Mouse (Mus musculus) lung, embryonic 16.5 days (tissue): Measurements from ENCODE around the gene Mars. TPM values are rescaled to one million over a fixed set of nuclear protein-coding genes. Genes with fewer than 3 reads are reported as not detected.
"Not testable (repeated sequence)": the region's sequence is repeated elsewhere in the genome, so short reads cannot be mapped to it uniquely, and the experiment has no call there.

Experiments used
- ATAC-seq: fragments of 200-750 bp; cut with Nextera tagmentation; 2 replicates; pipeline ENCODE4 v1.8.0; 2017; ENCODE audit warnings: low read depth, mild to moderate bottlenecking, moderate library complexity
- H3K27ac ChIP-seq: fragments of 300-500 bp; sonication (generic); 2 replicates; pipeline ENCODE4 v1.5.1; 2014; ENCODE audit warnings: mild to moderate bottlenecking, control low read depth, low read length
- H3K27me3 ChIP-seq: fragments of 300-500 bp; sonication (generic); 2 replicates; pipeline ENCODE4 v1.6.1; 2014; ENCODE audit warnings: low read depth, low read length, mixed read lengths; ENCODE audit not compliant: control insufficient read depth, insufficient read depth
- H3K36me3 ChIP-seq: fragments of 300-500 bp; sonication (generic); 2 replicates; pipeline ENCODE4 v1.6.1; 2014; ENCODE audit warnings: low read length; ENCODE audit not compliant: control insufficient read depth, insufficient read depth
- H3K4me1 ChIP-seq: fragments of 300-500 bp; sonication (generic); replicated peaks from 2 replicates; pipeline ENCODE4 v1.6.1; 2014; ENCODE audit warnings: low read length, mixed read lengths; ENCODE audit not compliant: control insufficient read depth, insufficient read depth
- H3K4me2 ChIP-seq: fragments of 300-500 bp; sonication (generic); 2 replicates; pipeline ENCODE4 v1.6.1; 2014; ENCODE audit warnings: low read depth, low read length, control low read depth
- H3K4me3 ChIP-seq: fragments of 300-500 bp; sonication (generic); 2 replicates; pipeline ENCODE4 v1.5.1; 2014; ENCODE audit warnings: mild to moderate bottlenecking, low read length, control low read depth
- H3K9ac ChIP-seq: fragments of 300-500 bp; sonication (generic); 2 replicates; pipeline ENCODE4 v1.6.1; 2014; ENCODE audit warnings: low read length, control low read depth
- H3K9me3 ChIP-seq: fragments of 300-500 bp; sonication (generic); 2 replicates; pipeline ENCODE4 v1.6.1; 2016; ENCODE audit warnings: low read length; ENCODE audit not compliant: control insufficient read depth
- WGBS: fragments of 180-500 bp; shearing (Covaris S2); extraction: QIAGEN DNeasy Blood & Tissue Kit; methylation state at CpG from one replicate; pipeline ENCODE4 v1.1.7; 2014; 5-methylcytosine and 5-hydroxymethylcytosine counted together
- polyA plus RNA-seq: library from polyadenylated mRNA; unstranded; fragments of >200 nt; fragmentation: Nextera tagmentation; extraction: Ambion mirVana; gene quantifications from 2 replicates; pipeline ENCODE4 v1.2.1, GENCODE M21; 2015

Mars gene
- polyA plus RNA-seq, 1 experiment from 2014 or later, result 93.9 TPM

DNA sequence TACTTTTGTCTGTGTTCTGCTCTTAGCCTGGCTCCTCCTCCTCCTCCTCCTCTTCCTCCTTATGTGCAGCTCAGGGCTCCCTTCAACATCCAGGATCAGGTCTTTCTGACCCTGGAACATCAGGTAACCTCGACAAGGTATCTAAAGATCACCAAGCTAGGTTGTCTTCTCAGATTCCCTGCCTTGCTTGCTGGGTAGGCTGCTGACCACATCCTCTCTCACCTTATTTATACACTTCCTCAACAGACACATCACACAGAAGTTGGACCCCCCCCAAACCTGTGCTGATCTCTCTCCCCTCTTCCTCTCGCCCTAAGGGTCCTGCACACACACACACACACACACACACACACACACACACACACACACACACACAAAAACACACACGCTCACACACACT, 10.0 kb upstream of the Mars start, which contains the start of gene Arhgap9:
TSS of gene Arhgap9 (plus strand) at position 344 of the 400 bp plus-strand sequence.
- H3K4me2 ChIP-seq, result no peak within 1 kb of the TSS
- no peaks in the 10 kb centered on the region for H3K36me3 ChIP-seq
- ATAC-seq, result no peak
- H3K4me3 ChIP-seq, result no peak within 1 kb of the TSS
- H3K9me3 ChIP-seq, result no peaks in the 10 kb centered on the region
- peaks cover 20% of the 10 kb centered on the region for H3K27me3 ChIP-seq
- 69% methylated on average over 3 of the region's 3 CpGs for WGBS
- peaks cover 8% of the 10 kb centered on the region for H3K4me1 ChIP-seq
- no peak within 1 kb of the TSS for H3K9ac ChIP-seq
- no peak within 1 kb of the TSS for H3K27ac ChIP-seq

- peaks cover 6% of the 10 kb centered on the region; the same call in 1 of the 2 replicates for H3K27me3 ChIP-seq
- H3K9ac ChIP-seq, result no peak overlapping the region
- no peak overlapping the region for H3K4me2 ChIP-seq
- no peaks in the 10 kb centered on the region for H3K9me3 ChIP-seq
- WGBS, result 54% methylated on average over 7 of the region's 7 CpGs
- H3K36me3 ChIP-seq, result no peaks in the 10 kb centered on the region
- no peak overlapping the region for H3K27ac ChIP-seq
- no peaks in the 10 kb centered on the region for H3K4me1 ChIP-seq
- no peak for ATAC-seq
- no peak overlapping the region for H3K4me3 ChIP-seq
Observed at GRCm38 (mm10) chr10:127319969-127320368, 8.4 kb upstream of the Mars start.

DNA sequence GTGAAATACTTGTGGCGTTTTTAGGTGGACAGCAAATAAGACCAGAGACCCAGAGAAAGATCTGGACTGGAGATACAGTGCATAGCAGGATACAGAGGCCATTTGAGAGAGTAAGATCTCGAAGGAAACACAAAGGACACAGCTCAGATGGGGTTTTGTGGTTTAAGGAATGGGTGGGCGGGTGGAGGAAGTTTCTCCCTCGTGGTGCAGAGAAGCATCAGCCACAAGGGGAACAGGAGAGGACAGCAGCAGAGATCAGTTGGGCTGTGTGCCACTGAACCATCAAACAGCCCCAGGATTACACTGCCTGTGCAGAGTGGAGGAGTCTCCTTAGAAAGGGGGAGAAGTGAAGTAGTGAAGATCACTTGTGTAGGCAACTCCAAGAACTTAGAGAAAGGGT, 6.4 kb upstream of the Mars start:
- Histone ChIP-seq H3K4me2 (no peak overlapping the region), H3K4me1 (no peaks in the 10 kb centered on the region), H3K36me3 (no peaks in the 10 kb centered on the region), H3K4me3 (no peak overlapping the region), H3K27me3 (no peaks in the 10 kb centered on the region), H3K27ac (no peak overlapping the region), H3K9me3 (no peaks in the 10 kb centered on the region), H3K9ac (no peak overlapping the region)
- ATAC-seq, result no peak
- WGBS, result 30% methylated on average over 4 of the region's 4 CpGs

- WGBS, result 49% methylated on average over 2 of the region's 2 CpGs
- no peak for ATAC-seq
- no peak overlapping the region for H3K4me3 ChIP-seq
- H3K27me3 ChIP-seq, result no peaks in the 10 kb centered on the region
- H3K27ac ChIP-seq, result no peak overlapping the region
- H3K4me2 ChIP-seq, result no peak overlapping the region
- H3K9me3 ChIP-seq, result no peaks in the 10 kb centered on the region
- H3K36me3 ChIP-seq, result no peaks in the 10 kb centered on the region
- no peak overlapping the region for H3K9ac ChIP-seq
- H3K4me1 ChIP-seq, result no peaks in the 10 kb centered on the region
Observed at GRCm38 (mm10) chr10:127317277-127317676, 5.7 kb upstream of the Mars start.

DNA sequence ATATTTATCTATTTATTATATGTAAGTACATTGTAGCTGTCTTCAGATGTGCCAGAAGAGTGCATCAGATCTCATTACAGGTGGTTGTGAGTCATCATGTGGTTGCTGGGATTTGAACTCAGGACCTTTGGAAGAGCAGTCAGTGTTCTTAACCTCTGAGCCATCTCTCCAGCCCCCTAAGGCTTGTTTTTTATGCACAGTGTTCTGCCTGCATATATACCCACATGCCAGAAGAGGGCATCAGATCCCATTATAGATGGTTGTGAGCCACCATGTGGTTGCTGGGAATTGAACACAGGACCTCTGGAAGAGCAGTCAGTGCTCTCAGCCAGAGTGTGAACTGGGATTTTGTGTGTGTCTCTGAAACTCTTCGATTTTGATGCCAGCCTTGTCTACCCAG, 3.4 kb upstream of the Mars start:
- H3K27ac ChIP-seq, H3K36me3 ChIP-seq, H3K4me1 ChIP-seq, H3K27me3 ChIP-seq, ATAC-seq, H3K4me2 ChIP-seq, H3K4me3 ChIP-seq, H3K9me3 ChIP-seq, H3K9ac ChIP-seq: not testable (repeated sequence)
- 63% methylated on average over 1 of the region's 1 CpGs for WGBS

- not testable (repeated sequence) for H3K27me3 ChIP-seq, ATAC-seq, H3K4me2 ChIP-seq, H3K4me1 ChIP-seq, H3K9ac ChIP-seq, H3K4me3 ChIP-seq, H3K36me3 ChIP-seq, H3K27ac ChIP-seq, H3K9me3 ChIP-seq
- 85% methylated on average over 5 of the region's 5 CpGs for WGBS
Observed at GRCm38 (mm10) chr10:127313516-127313915, 1.9 kb upstream of the Mars start.

DNA sequence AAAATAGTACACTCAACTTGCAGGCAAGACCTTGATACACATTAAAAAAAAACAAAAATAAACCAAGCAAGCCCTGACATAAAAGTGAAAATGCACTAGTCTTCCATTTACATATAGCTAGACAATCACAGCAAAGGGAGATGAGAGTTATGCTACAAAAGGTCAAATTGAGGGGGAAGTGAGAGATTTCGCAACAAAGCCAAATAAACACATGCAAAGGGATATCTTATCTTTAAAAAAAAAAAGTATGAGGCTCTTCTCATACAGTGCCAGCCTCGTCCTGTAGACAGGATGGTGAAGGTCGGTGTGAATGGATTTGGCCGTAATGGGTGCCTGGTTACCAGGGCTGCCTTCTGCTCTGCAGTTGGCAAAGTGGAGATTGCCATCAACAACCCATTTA, 1.3 kb upstream of the Mars start:
- WGBS, result 59% methylated on average over 4 of the region's 4 CpGs
- Histone ChIP-seq H3K9ac (no peak overlapping the region), H3K27me3 (no peaks in the 10 kb centered on the region), H3K27ac (no peak overlapping the region), H3K9me3 (no peaks in the 10 kb centered on the region), H3K4me1 (peaks cover 6% of the 10 kb centered on the region), H3K4me2 (no peak overlapping the region), H3K4me3 (no peak overlapping the region), H3K36me3 (peaks cover 9% of the 10 kb centered on the region)
- no peak for ATAC-seq

DNA sequence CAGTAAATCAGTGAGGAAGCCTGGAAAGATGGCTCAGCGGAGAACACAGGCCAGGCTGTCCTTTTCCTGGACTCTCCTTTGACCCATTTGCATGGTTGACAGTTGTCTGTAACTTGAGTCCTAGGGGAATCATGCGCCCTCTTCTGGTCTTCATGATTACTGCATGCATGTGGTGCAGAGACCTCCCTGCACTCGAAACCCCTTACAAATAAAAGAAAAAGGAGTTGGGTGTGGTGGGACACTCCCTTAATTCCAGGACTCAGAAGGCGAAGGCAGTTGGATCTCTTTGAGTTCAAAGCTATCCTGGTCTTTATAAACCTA, 730 bp upstream of the Mars start:
- H3K4me2 ChIP-seq, result peak overlapping the region; percentile 63
- peaks cover 6% of the 10 kb centered on the region for H3K4me1 ChIP-seq
- no peaks in the 10 kb centered on the region for H3K9me3 ChIP-seq
- ATAC-seq, result peak; percentile 66
- H3K36me3 ChIP-seq, result peaks cover 14% of the 10 kb centered on the region
- peak overlapping the region; percentile 84 for H3K9ac ChIP-seq
- WGBS, result under 1% methylated on average over 4 of the region's 4 CpGs
- H3K27ac ChIP-seq, result peak overlapping the region; percentile 69
- peak overlapping the region; percentile 77 for H3K4me3 ChIP-seq
- H3K27me3 ChIP-seq, result no peaks in the 10 kb centered on the region

DNA sequence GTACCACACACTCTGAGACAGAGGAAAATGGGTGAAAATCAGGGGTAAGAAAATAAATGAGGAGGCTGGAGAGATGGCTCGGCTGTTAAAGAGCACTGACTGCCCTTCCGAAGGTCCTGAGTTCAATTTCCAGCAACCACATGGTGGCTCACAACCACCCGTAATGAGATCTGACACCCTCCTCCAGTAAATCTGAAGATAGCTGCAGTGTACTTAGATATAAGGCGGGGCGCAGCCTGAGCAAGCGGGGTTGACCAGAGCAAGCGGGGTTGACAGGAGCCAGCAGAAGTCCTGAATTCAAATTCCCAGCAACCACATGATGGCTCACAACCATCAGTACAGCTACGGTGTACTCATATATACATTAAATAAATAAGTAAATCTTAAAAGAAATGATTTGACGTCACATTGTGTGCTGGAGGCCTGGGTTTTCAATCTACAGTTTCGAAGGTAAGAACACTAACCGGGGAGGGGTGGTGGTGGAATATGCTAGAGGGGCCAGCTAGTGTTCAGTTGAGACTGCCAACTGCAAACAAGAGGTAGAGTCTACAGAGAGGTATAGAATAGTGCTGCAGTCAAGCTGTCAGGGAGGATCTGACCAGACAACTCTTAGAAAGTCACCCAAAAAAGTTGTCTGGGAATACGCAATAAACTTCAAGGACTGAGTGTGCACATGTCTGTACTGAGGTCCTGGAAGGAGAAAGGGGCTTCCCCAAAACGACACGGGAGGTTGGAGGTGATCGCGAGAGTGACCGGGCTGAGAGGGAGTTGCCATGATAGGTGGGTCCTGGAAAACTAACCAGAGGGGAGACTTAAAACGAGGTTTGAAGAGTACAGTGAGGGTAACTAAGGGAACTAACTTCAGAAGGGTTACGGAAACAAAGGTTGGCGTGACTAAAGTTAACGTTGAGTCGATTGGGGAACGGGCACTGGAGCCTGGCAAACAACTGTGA, 787 bp downstream of the Mars start:
- H3K27ac ChIP-seq, result peak overlapping the region; percentile 44; the same call in 1 of the 2 replicates
- peak; percentile 59 for ATAC-seq
- H3K4me1 ChIP-seq, result peaks cover 6% of the 10 kb centered on the region
- no peaks in the 10 kb centered on the region for H3K27me3 ChIP-seq
- H3K36me3 ChIP-seq, result peaks cover 26% of the 10 kb centered on the region
- WGBS, result 28% methylated on average over 23 of the region's 23 CpGs
- peak overlapping the region; percentile 84 for H3K9ac ChIP-seq
- H3K4me3 ChIP-seq, result peak overlapping the region; percentile 77
- peak overlapping the region; percentile 62 for H3K4me2 ChIP-seq
- no peaks in the 10 kb centered on the region for H3K9me3 ChIP-seq
